Mouse (Mus musculus) spleen, adult 2 months (tissue): ENCODE data around the gene Foxc2. TPM values are rescaled to one million over a fixed set of nuclear protein-coding genes. Genes with fewer than 3 reads are reported as not detected.

ENCODE experiments used
- DNase-seq, 2 experiments: peaks; one replicate each; pipeline versions ENCODE4 v3.0.0 to v3.0.0-alpha.2; 2012 to 2021; ENCODE audit warnings: low spot score in 2 of 2, low read depth in 1 of 2
- H3K27ac ChIP-seq: fragments of 200-500 bp; 2 replicates; pipeline ENCODE4 v1.5.1; 2012; ENCODE audit warnings: low read length, inconsistent platforms; ENCODE audit not compliant: insufficient read depth
- H3K27me3 ChIP-seq: fragments of 200-500 bp; 2 replicates; pipeline ENCODE4 v1.6.1; 2012; ENCODE audit warnings: mild to moderate bottlenecking, moderate library complexity, low read length, inconsistent platforms; ENCODE audit not compliant: control insufficient read depth, insufficient read depth
- H3K36me3 ChIP-seq: fragments of 200-500 bp; 2 replicates; pipeline ENCODE4 v1.6.1; 2012; ENCODE audit warnings: mild to moderate bottlenecking, low read length, inconsistent platforms; ENCODE audit not compliant: control insufficient read depth, insufficient read depth
- H3K4me1 ChIP-seq: fragments of 200-500 bp; 2 replicates; pipeline ENCODE4 v1.6.1; 2011; ENCODE audit warnings: inconsistent platforms; ENCODE audit not compliant: control insufficient read depth, insufficient read depth, insufficient read length
- H3K4me3 ChIP-seq: fragments of 200-500 bp; 2 replicates; pipeline ENCODE4 v1.5.1; 2011; ENCODE audit warnings: mild to moderate bottlenecking, inconsistent platforms; ENCODE audit not compliant: insufficient read depth, insufficient read length; ENCODE audit errors: extremely low read depth
- CTCF ChIP-seq: fragments of 200-500 bp; IDR thresholded peaks from 2 replicates; pipeline ENCODE4 v1.5.1; 2011; ENCODE audit warnings: mild to moderate bottlenecking, inconsistent platforms; ENCODE audit not compliant: insufficient read depth, insufficient read length, insufficient replicate concordance; ENCODE audit errors: extremely low read depth
- POLR2A ChIP-seq: fragments of 200-500 bp; IDR thresholded peaks from 2 replicates; pipeline ENCODE4 v1.6.1; 2011; ENCODE audit warnings: low read depth, low read length, inconsistent platforms
- WGBS: fragments of 180-500 bp; shearing (Covaris S2); methylation state at CpG from one replicate; pipeline ENCODE4 v1.1.7; 2018; 5-methylcytosine and 5-hydroxymethylcytosine counted together
- polyA plus RNA-seq: library from polyadenylated mRNA; depleted of rRNA; stranded (reverse); fragments of >200 nt; gene quantifications from 2 replicates; pipeline ENCODE4 v1.2.3, GENCODE M21; 2012

Gene Foxc2
- polyA plus RNA-seq, 1 experiment: 0.12 TPM

- Histone ChIP-seq H3K4me3 (no peak overlapping the region), H3K4me1 (no peaks in the 10 kb centered on the region), H3K27ac (no peak overlapping the region), H3K36me3 (no peaks in the 10 kb centered on the region), H3K27me3 (no peaks in the 10 kb centered on the region)
- WGBS: 36% methylated on average over 8 of the region's 8 CpGs
- TF ChIP-seq CTCF: no peak
- TF ChIP-seq POLR2A: no peak
- no peak for DNase-seq
Measured at GRCm38 (mm10) chr8:121148573-121149083, 32.7 kb downstream of the Foxc2 start.

- WGBS: 75% methylated on average over 12 of the region's 12 CpGs
- H3K4me3 ChIP-seq: no peak overlapping the region
- no peaks in the 10 kb centered on the region for H3K27me3 ChIP-seq
Measured at GRCm38 (mm10) chr8:121152394-121152793, 36.4 kb downstream of the Foxc2 start.

GRCm38 (mm10) chr8:121156990-121157491, 41.1 kb downstream of the Foxc2 start:
- Histone ChIP-seq H3K36me3 (no peaks in the 10 kb centered on the region), H3K4me1 (no peaks in the 10 kb centered on the region), H3K27me3 (no peaks in the 10 kb centered on the region), H3K4me3 (no peak overlapping the region), H3K27ac (no peak overlapping the region)
- no peak for DNase-seq
- TF ChIP-seq CTCF: no peak
- no peak for TF ChIP-seq POLR2A
- 36% methylated on average over 7 of the region's 7 CpGs for whole genome bisulfite sequencing

More at GRCm38 (mm10) chr8:121152394-121152793, 36.4 kb downstream of the Foxc2 start:
- no peak overlapping the region for H3K27ac ChIP-seq
- H3K4me1 ChIP-seq: no peaks in the 10 kb centered on the region
- H3K36me3 ChIP-seq: no peaks in the 10 kb centered on the region
- TF ChIP-seq POLR2A: no peak
- TF ChIP-seq CTCF: no peak
- no peak for DNase-seq

- Histone ChIP-seq H3K36me3 (no peaks in the 10 kb centered on the region), H3K27me3 (no peaks in the 10 kb centered on the region), H3K4me3 (no peak overlapping the region), H3K27ac (no peak overlapping the region), H3K4me1 (no peaks in the 10 kb centered on the region)
- no peak for DNase-seq
- WGBS: 80% methylated on average over 13 of the region's 13 CpGs
- TF ChIP-seq CTCF (no peak), POLR2A (no peak)
Measured at GRCm38 (mm10) chr8:121158812-121159211, 42.8 kb downstream of the Foxc2 start.

- no peak for TF ChIP-seq CTCF
- no peak for TF ChIP-seq POLR2A
- Histone ChIP-seq H3K27me3 (no peaks in the 10 kb centered on the region), H3K36me3 (no peaks in the 10 kb centered on the region), H3K4me3 (no peak overlapping the region), H3K4me1 (no peaks in the 10 kb centered on the region), H3K27ac (no peak overlapping the region)
- no peak for DNase-seq
- 83% methylated on average over 5 of the region's 5 CpGs for WGBS
Measured at GRCm38 (mm10) chr8:121161437-121161836, 45.5 kb downstream of the Foxc2 start.

GRCm38 (mm10) chr8:121162413-121162812, 46.4 kb downstream of the Foxc2 start:
- TF ChIP-seq CTCF: no peak
- no peak for TF ChIP-seq POLR2A
- 83% methylated on average over 4 of the region's 4 CpGs for WGBS
- DNase-seq: no peak
- Histone ChIP-seq H3K36me3 (no peaks in the 10 kb centered on the region), H3K4me1 (no peaks in the 10 kb centered on the region), H3K27ac (no peak overlapping the region), H3K4me3 (no peak overlapping the region), H3K27me3 (no peaks in the 10 kb centered on the region; the same call in 1 of the 2 replicates)

GRCm38 (mm10) chr8:121162906-121163695, 47.1 kb downstream of the Foxc2 start:
- Histone ChIP-seq H3K27me3 (no peaks in the 10 kb centered on the region; the same call in 1 of the 2 replicates), H3K27ac (no peak overlapping the region), H3K36me3 (no peaks in the 10 kb centered on the region), H3K4me1 (no peaks in the 10 kb centered on the region), H3K4me3 (no peak overlapping the region)
- WGBS: 79% methylated on average over 11 of the region's 11 CpGs
- TF ChIP-seq POLR2A (no peak), CTCF (no peak)
- no peak for DNase-seq
